Mouse (Mus musculus) testis, adult 2 months (tissue): Measurements from ENCODE around the gene Spred1. TPM values are rescaled to one million over a fixed set of nuclear protein-coding genes. Genes with fewer than 3 reads are reported as not detected.
A peak's percentile ranks its signal among the peaks of the same experiment; 100 is the strongest.

ENCODE experiments used
- H3K27ac ChIP-seq: fragments of 200-500 bp; 2 replicates; pipeline ENCODE4 v1.5.1; 2012; ENCODE audit warnings: low read depth, low read length; ENCODE audit not compliant: control insufficient read depth, insufficient read depth
- H3K27me3 ChIP-seq: fragments of 200-500 bp; 2 replicates; pipeline ENCODE4 v1.6.1; 2012; ENCODE audit warnings: mild to moderate bottlenecking, low read length, moderate library complexity; ENCODE audit not compliant: control insufficient read depth, insufficient read depth
- H3K36me3 ChIP-seq: fragments of 200-500 bp; 2 replicates; pipeline ENCODE4 v1.6.1; 2012; ENCODE audit warnings: mild to moderate bottlenecking, low read length; ENCODE audit not compliant: control insufficient read depth, insufficient read depth
- H3K4me1 ChIP-seq: fragments of 200-500 bp; 2 replicates; pipeline ENCODE4 v1.6.1; 2012; ENCODE audit warnings: low read length; ENCODE audit not compliant: control insufficient read depth, insufficient read depth
- H3K4me3 ChIP-seq: fragments of 200-500 bp; 2 replicates; pipeline ENCODE4 v1.5.1; 2012; ENCODE audit warnings: low read depth, mild to moderate bottlenecking, low read length, moderate library complexity, mixed read lengths; ENCODE audit not compliant: control insufficient read depth
- CTCF ChIP-seq: fragments of 200-500 bp; IDR thresholded peaks from 2 replicates; pipeline ENCODE4 v1.5.1; 2012; ENCODE audit warnings: low read depth, mild to moderate bottlenecking, inconsistent platforms, low read length, moderate library complexity; ENCODE audit not compliant: control insufficient read depth, insufficient read depth, insufficient replicate concordance
- POLR2A ChIP-seq: fragments of 200-500 bp; IDR thresholded peaks from 2 replicates; pipeline ENCODE4 v1.6.1; 2012; ENCODE audit warnings: low read depth, mild to moderate bottlenecking, inconsistent platforms, low read length, moderate library complexity; ENCODE audit not compliant: control insufficient read depth
- polyA plus RNA-seq: library from polyadenylated mRNA; depleted of rRNA; stranded (reverse); fragments of >200 nt; gene quantifications from 2 replicates; pipeline ENCODE4 v1.2.3, GENCODE M21; 2012; rRNA removed

Spred1 gene
- 0.76 and 1.0 TPM in 2 replicates for polyA plus RNA-seq

- TF ChIP-seq CTCF (no peak), POLR2A (no peak; the same call in 1 of the 2 replicates)
- Histone ChIP-seq H3K27ac (peak within 1 kb of the TSS; percentile 95), H3K4me3 (peak within 1 kb of the TSS; percentile 86), H3K36me3 (no peaks in the 10 kb centered on the region), H3K4me1 (peaks cover 8% of the 10 kb centered on the region), H3K27me3 (no peaks in the 10 kb centered on the region)
Measured at GRCm38 (mm10) chr2:117121212-117121983, at the start of gene Spred1. Gene Spred1, plus strand, starts transcription at chr2:117121374.

DNA sequence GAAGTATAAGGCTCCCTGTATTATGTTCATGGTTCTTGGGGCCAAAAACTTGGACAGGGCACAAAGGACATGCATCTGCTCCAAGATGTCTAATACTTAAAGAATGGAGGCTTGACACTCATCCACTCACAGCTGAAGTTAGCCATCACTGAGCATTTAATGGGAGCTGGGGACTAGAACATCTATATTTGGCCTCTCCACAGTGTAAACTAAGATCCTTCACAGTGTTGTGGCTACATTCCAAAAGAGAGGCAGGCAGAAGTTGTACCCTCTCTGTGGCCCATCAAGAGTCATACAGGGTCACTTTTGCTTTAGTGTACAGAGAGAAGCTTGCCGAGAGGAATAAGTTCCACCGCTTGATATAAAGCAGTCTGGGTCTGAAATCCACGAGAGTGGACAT, 49.6 kb upstream of the Spred1 start:
- no peaks in the 10 kb centered on the region for H3K36me3 ChIP-seq
- TF ChIP-seq CTCF (no peak), POLR2A (no peak)
- no peak overlapping the region for H3K4me3 ChIP-seq
- H3K4me1 ChIP-seq: no peaks in the 10 kb centered on the region
- H3K27me3 ChIP-seq: no peaks in the 10 kb centered on the region
- H3K27ac ChIP-seq: no peak overlapping the region

- Histone ChIP-seq H3K27me3 (no peaks in the 10 kb centered on the region), H3K4me1 (no peaks in the 10 kb centered on the region), H3K27ac (no peak overlapping the region), H3K36me3 (no peaks in the 10 kb centered on the region), H3K4me3 (no peak overlapping the region)
- TF ChIP-seq POLR2A: no peak
- TF ChIP-seq CTCF: no peak
Measured at GRCm38 (mm10) chr2:117078711-117079110, 42.5 kb upstream of the Spred1 start.

- Histone ChIP-seq H3K36me3 (no peaks in the 10 kb centered on the region), H3K27ac (no peak overlapping the region), H3K4me3 (no peak overlapping the region), H3K27me3 (no peaks in the 10 kb centered on the region), H3K4me1 (no peaks in the 10 kb centered on the region)
- no peak for TF ChIP-seq CTCF
- TF ChIP-seq POLR2A: no peak
Measured at GRCm38 (mm10) chr2:117079621-117080020, 41.6 kb upstream of the Spred1 start.

DNA sequence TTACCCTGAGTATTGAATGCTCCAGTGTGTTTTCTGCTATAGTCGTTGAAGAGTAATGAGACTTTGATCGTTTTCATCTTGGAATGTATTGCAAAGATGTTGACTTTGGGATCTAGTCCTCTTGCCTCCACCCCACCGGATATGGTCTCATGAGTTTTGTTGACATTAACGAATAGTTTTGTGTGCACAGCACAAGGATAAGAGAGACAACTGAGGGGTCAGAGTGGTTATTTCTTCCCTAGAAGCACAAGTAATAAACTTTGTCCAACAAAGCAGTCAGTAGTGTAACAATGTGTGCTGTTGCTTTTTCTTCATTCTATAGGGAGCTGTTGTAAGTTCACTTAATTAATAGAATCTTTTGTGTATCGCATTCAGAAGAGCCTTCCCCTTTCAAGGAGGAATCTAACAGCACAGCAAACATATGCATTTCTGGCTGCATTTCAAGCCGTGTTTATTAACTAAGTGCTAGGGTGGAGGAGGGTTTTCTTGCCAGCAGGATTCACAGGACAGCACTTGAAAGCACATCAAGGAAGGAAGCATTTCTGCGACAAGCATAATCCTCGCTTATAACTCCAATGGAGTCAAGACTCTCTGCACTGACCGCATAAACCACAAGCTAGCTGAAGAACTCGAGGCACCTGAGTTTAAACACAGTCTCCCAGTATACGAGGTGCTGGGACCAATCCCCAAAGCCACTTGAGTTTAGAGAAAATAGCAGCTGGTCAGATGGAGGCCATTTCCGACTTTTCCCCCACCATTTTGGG, 35.0 kb upstream of the Spred1 start:
- no peak for TF ChIP-seq POLR2A
- no peak for TF ChIP-seq CTCF
- no peak overlapping the region for H3K4me3 ChIP-seq
- H3K36me3 ChIP-seq: no peaks in the 10 kb centered on the region
- H3K27ac ChIP-seq: no peak overlapping the region
- no peaks in the 10 kb centered on the region for H3K27me3 ChIP-seq
- H3K4me1 ChIP-seq: no peaks in the 10 kb centered on the region

DNA sequence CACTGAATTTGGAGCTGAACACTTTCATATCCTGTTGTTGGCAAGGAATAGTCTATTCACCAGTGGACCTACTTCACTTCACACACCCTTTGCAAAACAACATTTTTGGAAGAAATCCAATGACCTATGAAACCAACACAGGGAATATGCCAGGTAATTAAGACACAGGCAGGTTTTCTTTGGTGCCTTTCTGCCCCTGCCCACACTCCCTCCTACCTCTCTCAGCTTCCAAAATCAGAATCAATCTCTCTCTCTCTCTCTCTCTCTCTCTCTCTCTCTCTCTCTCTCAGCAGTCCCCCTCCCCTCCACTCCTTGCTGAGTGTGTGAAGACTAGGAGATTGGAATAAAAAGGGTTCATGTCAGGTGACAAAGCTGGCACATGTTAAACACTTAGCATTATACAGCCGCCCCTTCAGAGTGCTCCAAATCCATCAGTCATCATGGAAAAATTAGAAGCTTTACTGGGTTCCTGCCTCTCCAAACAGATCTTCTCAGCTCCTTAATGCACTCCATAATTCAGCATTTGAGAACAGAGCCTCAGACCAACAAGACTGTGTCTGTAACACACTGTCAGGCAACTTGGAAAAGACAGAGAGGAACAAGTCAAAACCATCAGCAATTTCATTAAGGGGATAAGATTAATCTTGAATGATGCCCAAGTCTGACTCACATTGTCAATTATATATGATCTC, 34.3 kb upstream of the Spred1 start:
- H3K27me3 ChIP-seq: no peaks in the 10 kb centered on the region
- TF ChIP-seq CTCF (no peak), POLR2A (no peak)
- H3K4me3 ChIP-seq: no peak overlapping the region
- H3K27ac ChIP-seq: no peak overlapping the region
- no peaks in the 10 kb centered on the region for H3K4me1 ChIP-seq
- no peaks in the 10 kb centered on the region for H3K36me3 ChIP-seq

- Histone ChIP-seq H3K4me3 (no peak overlapping the region), H3K27me3 (no peaks in the 10 kb centered on the region), H3K27ac (no peak overlapping the region), H3K4me1 (no peaks in the 10 kb centered on the region), H3K36me3 (no peaks in the 10 kb centered on the region)
- no peak for TF ChIP-seq CTCF
- TF ChIP-seq POLR2A: no peak
Measured at GRCm38 (mm10) chr2:117087458-117087820, 33.7 kb upstream of the Spred1 start.
